Mouse (Mus musculus): ENCODE data around the gene Dok7. TPM values are rescaled to one million over a fixed set of nuclear protein-coding genes. Genes with fewer than 3 reads are reported as not detected.

Gene Dok7
- polyA plus RNA-seq, 1 experiment from 2014 or later, result 0.06 TPM

DNA sequence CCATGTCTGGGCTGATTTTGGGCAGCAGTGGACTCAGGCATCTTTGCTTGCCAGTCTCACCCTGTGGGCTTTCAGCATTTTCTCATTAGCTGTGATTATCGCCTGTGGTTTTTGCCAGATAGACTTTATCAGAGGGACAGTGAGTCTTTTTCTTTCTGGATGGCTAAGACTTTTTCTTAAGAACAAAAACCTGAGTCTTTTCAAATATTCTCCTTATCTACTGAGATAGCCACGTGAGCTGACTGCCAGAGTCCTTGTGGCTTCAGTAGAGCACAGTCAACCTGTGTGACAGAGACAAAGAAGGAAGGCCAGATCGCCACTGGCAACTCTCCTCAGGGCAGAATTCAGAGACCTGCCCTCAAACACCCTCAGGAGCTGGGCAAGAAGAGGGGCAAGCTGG is 61.1 kb downstream of the Dok7 start:
- ATAC-seq, result no peak
- Histone ChIP-seq H3K27ac (ENCODE audit: low read depth) (no peak overlapping the region), H3K36me3 (replicated peaks; ENCODE audit: insufficient read depth, low read length) (no peaks in the 10 kb centered on the region), H3K4me1 (ENCODE audit: insufficient read depth) (no peaks in the 10 kb centered on the region), H3K4me2 (ENCODE audit: low read depth, low read length) (no peak overlapping the region), H3K4me3 (ENCODE audit: low read depth, low read length) (no peak overlapping the region), H3K9me3 (ENCODE audit: low read length) (no peaks in the 10 kb centered on the region), H3K9ac (replicated peaks) (no peak overlapping the region), H3K27me3 (ENCODE audit: insufficient read depth, low read length) (no peaks in the 10 kb centered on the region)
- 36% methylated on average over 3 of the region's 3 CpGs for WGBS (ENCODE audit: insufficient replicate concordance)
- DNase-seq, result no peak
- TF ChIP-seq CTCF (IDR thresholded peaks at IDR 0.05; ENCODE audit: low read depth) (no peak), EP300 (IDR thresholded peaks at IDR 0.05; ENCODE audit: low read depth) (no peak)

DNA sequence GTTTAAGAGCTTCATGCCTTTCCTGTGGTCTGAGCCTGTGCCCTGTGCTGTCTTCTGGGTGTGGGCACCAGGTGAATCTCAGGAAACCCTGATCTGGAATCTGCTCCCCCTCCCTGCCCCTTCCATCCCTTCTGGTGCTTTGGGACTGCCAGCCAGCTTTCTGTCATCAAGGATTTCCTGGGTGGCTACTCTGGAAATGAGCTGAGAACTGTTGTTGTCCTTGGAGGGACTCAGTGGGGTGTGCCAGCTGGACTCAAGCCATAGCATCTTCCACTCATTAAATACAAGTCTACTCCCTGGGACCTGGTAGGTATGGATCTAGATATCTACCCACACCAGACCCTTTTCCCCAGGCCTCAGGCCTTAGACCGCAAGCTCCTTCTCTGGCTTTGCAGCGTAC is 61.9 kb downstream of the Dok7 start:
- no peak for DNase-seq
- H3K27me3 ChIP-seq (ENCODE audit: insufficient read depth, low read length), result no peaks in the 10 kb centered on the region
- 88% methylated on average over 2 of the region's 2 CpGs for WGBS (ENCODE audit: insufficient replicate concordance)
- no peak overlapping the region for H3K4me2 ChIP-seq (ENCODE audit: low read depth, low read length)
- no peak overlapping the region for H3K9ac ChIP-seq (replicated peaks)
- H3K4me3 ChIP-seq (ENCODE audit: low read depth, low read length), result no peak overlapping the region
- ATAC-seq, result no peak
- H3K9me3 ChIP-seq (ENCODE audit: low read length), result no peaks in the 10 kb centered on the region
- H3K27ac ChIP-seq (ENCODE audit: low read depth), result no peak overlapping the region
- TF ChIP-seq CTCF (IDR thresholded peaks at IDR 0.05; ENCODE audit: low read depth) (no peak), EP300 (IDR thresholded peaks at IDR 0.05; ENCODE audit: low read depth) (no peak)
- H3K36me3 ChIP-seq (replicated peaks; ENCODE audit: insufficient read depth, low read length), result no peaks in the 10 kb centered on the region
- H3K4me1 ChIP-seq (ENCODE audit: insufficient read depth), result no peaks in the 10 kb centered on the region

DNA sequence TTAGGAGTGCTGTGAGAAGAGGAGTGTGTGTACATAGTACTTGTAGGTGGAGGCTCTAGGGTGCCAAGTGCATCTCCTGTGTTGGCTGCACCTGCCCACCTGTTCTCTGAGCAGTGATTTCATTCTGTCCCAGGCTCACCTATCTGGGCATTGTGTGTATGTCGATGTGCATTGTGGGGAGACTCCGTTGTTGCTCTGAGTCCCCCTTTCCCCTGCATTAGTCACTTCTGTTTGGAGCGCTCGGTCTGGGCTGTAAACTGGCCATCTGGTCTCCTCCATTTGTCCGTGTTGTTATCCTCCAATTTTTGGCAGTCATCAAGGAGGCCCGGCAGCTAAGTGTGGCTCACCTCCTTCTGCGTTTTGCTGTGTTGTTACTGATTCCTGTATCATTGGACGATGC is 63.5 kb downstream of the Dok7 start:
- H3K4me2 ChIP-seq (ENCODE audit: low read depth, low read length), result no peak overlapping the region
- no peaks in the 10 kb centered on the region for H3K4me1 ChIP-seq (ENCODE audit: insufficient read depth)
- DNase-seq (no peak), ATAC-seq (no peak)
- no peak overlapping the region for H3K27ac ChIP-seq (ENCODE audit: low read depth)
- no peaks in the 10 kb centered on the region for H3K36me3 ChIP-seq (replicated peaks; ENCODE audit: insufficient read depth, low read length)
- H3K9ac ChIP-seq (replicated peaks), result no peak overlapping the region
- TF ChIP-seq CTCF (IDR thresholded peaks at IDR 0.05; ENCODE audit: low read depth), result no peak
- no peak for TF ChIP-seq EP300 (IDR thresholded peaks at IDR 0.05; ENCODE audit: low read depth)
- H3K27me3 ChIP-seq (ENCODE audit: insufficient read depth, low read length), result no peaks in the 10 kb centered on the region
- no peaks in the 10 kb centered on the region for H3K9me3 ChIP-seq (ENCODE audit: low read length)
- WGBS (ENCODE audit: insufficient replicate concordance), result 64% methylated on average over 8 of the region's 8 CpGs
- no peak overlapping the region for H3K4me3 ChIP-seq (ENCODE audit: low read depth, low read length)

DNA sequence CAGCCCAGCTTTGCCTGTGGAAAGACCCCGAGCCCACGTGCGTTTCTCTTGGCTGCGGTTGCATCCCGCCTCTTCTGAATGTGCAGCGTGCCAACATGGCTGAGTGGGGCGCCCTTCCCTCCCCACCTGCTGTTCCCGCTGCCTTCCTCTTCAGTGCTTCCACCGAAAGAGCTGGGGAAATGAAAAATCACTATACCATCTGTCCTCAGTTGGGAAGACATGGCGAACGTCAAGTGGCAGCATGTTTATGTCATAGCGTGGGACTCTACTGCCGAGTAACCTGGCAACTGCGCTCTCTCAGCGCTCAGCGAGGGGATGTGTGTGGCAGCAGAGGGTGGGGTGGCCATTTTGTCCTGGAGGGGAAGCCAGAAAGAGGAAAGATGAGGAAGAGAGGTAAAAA is 72.6 kb downstream of the Dok7 start:
- Histone ChIP-seq H3K4me2 (ENCODE audit: low read depth, low read length) (no peak overlapping the region), H3K9me3 (ENCODE audit: low read length) (no peaks in the 10 kb centered on the region), H3K4me3 (ENCODE audit: low read depth, low read length) (no peak overlapping the region), H3K36me3 (replicated peaks; ENCODE audit: insufficient read depth, low read length) (no peaks in the 10 kb centered on the region), H3K4me1 (ENCODE audit: insufficient read depth) (no peaks in the 10 kb centered on the region), H3K9ac (replicated peaks) (no peak overlapping the region), H3K27me3 (ENCODE audit: insufficient read depth, low read length) (no peaks in the 10 kb centered on the region), H3K27ac (ENCODE audit: low read depth) (no peak overlapping the region)
- WGBS (ENCODE audit: insufficient replicate concordance), result 83% methylated on average over 16 of the region's 16 CpGs
- no peak for TF ChIP-seq CTCF (IDR thresholded peaks at IDR 0.05; ENCODE audit: low read depth)
- TF ChIP-seq EP300 (IDR thresholded peaks at IDR 0.05; ENCODE audit: low read depth), result no peak
- DNase-seq, result no peak
- ATAC-seq, result no peak

DNA sequence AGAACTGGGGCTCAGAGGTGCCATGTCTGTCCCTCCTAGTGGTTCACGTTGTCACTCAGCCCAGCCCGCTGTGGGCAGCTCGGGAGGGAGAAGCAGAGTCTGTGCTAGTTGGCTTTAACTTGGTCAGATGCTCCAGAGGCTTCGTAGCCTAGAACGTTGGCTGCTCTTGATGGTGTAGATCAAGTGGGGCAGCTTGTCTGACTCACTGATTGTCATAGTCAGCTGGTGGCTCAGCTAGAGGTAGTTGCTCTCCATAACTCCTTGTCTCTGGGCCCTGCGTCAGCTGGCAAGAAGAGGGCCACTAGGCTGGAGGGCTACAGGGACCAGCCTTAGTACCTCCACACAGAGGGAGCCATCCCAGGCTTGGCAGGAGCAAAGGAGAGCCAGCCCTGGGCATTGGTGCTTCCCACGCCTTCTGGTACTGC is 73.2 kb downstream of the Dok7 start:
- H3K36me3 ChIP-seq (replicated peaks; ENCODE audit: insufficient read depth, low read length), result no peaks in the 10 kb centered on the region
- WGBS (ENCODE audit: insufficient replicate concordance), result 86% methylated on average over 7 of the region's 7 CpGs
- ATAC-seq (no peak), DNase-seq (no peak)
- H3K27me3 ChIP-seq (ENCODE audit: insufficient read depth, low read length), result no peaks in the 10 kb centered on the region
- TF ChIP-seq CTCF (IDR thresholded peaks at IDR 0.05; ENCODE audit: low read depth), result no peak
- TF ChIP-seq EP300 (IDR thresholded peaks at IDR 0.05; ENCODE audit: low read depth), result no peak
- H3K4me3 ChIP-seq (ENCODE audit: low read depth, low read length), result no peak overlapping the region
- H3K4me1 ChIP-seq (ENCODE audit: insufficient read depth), result no peaks in the 10 kb centered on the region
- H3K4me2 ChIP-seq (ENCODE audit: low read depth, low read length), result no peak overlapping the region
- H3K27ac ChIP-seq (ENCODE audit: low read depth), result no peak overlapping the region
- H3K9me3 ChIP-seq (ENCODE audit: low read length), result no peaks in the 10 kb centered on the region
- no peak overlapping the region for H3K9ac ChIP-seq (replicated peaks)

- no peak overlapping the region for H3K4me3 ChIP-seq (ENCODE audit: low read depth, low read length)
- TF ChIP-seq CTCF (IDR thresholded peaks at IDR 0.05; ENCODE audit: low read depth) (peak; percentile 13; the same call in 1 of the 2 replicates), EP300 (IDR thresholded peaks at IDR 0.05; ENCODE audit: low read depth) (no peak)
- WGBS (ENCODE audit: insufficient replicate concordance), result 21% methylated on average over 1 of the region's 1 CpGs
- ATAC-seq, result no peak
- H3K9ac ChIP-seq (replicated peaks), result no peak overlapping the region
- H3K27ac ChIP-seq (ENCODE audit: low read depth), result no peak overlapping the region
- DNase-seq, result no peak
- H3K27me3 ChIP-seq (ENCODE audit: insufficient read depth, low read length), result no peaks in the 10 kb centered on the region
- no peak overlapping the region for H3K4me2 ChIP-seq (ENCODE audit: low read depth, low read length)
- no peaks in the 10 kb centered on the region for H3K4me1 ChIP-seq (ENCODE audit: insufficient read depth)
- H3K9me3 ChIP-seq (ENCODE audit: low read length), result no peaks in the 10 kb centered on the region
- no peaks in the 10 kb centered on the region for H3K36me3 ChIP-seq (replicated peaks; ENCODE audit: insufficient read depth, low read length)
Measured at GRCm38 (mm10) chr5:35131237-35131636, 74.7 kb downstream of the Dok7 start.

- Histone ChIP-seq H3K9me3 (ENCODE audit: low read length) (no peaks in the 10 kb centered on the region), H3K4me3 (ENCODE audit: low read depth, low read length) (no peak overlapping the region), H3K4me2 (ENCODE audit: low read depth, low read length) (no peak overlapping the region), H3K4me1 (ENCODE audit: insufficient read depth) (no peaks in the 10 kb centered on the region), H3K36me3 (replicated peaks; ENCODE audit: insufficient read depth, low read length) (no peaks in the 10 kb centered on the region), H3K27me3 (ENCODE audit: insufficient read depth, low read length) (no peaks in the 10 kb centered on the region), H3K9ac (replicated peaks) (no peak overlapping the region), H3K27ac (ENCODE audit: low read depth) (no peak overlapping the region)
- WGBS (ENCODE audit: insufficient replicate concordance), result 5% methylated on average over 7 of the region's 7 CpGs
- TF ChIP-seq CTCF (IDR thresholded peaks at IDR 0.05; ENCODE audit: low read depth), result peak; percentile 88
- TF ChIP-seq EP300 (IDR thresholded peaks at IDR 0.05; ENCODE audit: low read depth), result no peak
- ATAC-seq, result no peak; the same call in 1 of the 2 replicates
- DNase-seq, result peak; percentile 86
Measured at GRCm38 (mm10) chr5:35131773-35132172, 75.2 kb downstream of the Dok7 start.

All from liver, postnatal 0 days (tissue).